Mouse (Mus musculus): Measurements from ENCODE around the gene Mgat4c.

DNA sequence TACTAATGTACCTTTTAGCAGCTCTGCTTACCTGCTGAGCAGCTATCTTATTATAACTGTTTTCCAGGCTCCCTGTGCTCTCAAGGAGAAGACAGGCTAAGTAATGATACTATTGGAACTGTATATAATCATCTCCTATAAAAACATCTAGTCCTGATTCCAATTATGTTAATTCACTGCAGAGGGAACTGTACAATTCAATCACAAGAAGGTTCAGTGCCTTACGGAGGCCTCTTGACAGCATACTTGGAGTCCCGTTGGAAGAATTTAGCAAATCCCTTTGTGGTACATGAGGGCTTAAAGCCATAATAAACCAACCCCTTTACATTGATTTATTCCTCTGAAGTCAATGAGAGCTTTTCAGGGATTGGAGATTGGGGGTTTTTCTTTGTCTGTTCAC lies 174.8 kb downstream of the Mgat4c start:
- TF ChIP-seq MAX (IDR thresholded peaks at IDR 0.05; ENCODE audit: low read depth) (no peak), POLR2A (IDR thresholded peaks at IDR 0.05; ENCODE audit: insufficient read length, low read depth) (no peak), USF1 (IDR thresholded peaks at IDR 0.05; ENCODE audit: low read depth) (no peak), E2F4 (IDR thresholded peaks at IDR 0.05; ENCODE audit: insufficient read depth) (no peak), TCF12 (IDR thresholded peaks at IDR 0.05; ENCODE audit: insufficient read depth, poor library complexity, severe bottlenecking) (no peak), CEBPB (IDR thresholded peaks at IDR 0.05; ENCODE audit: insufficient read depth, poor library complexity, severe bottlenecking) (no peak), POLR2AphosphoS2 (IDR thresholded peaks at IDR 0.05; ENCODE audit: insufficient read length, low read depth) (no peak), MYOD1 (IDR thresholded peaks at IDR 0.05; ENCODE audit: control insufficient read depth in 1 of 3, insufficient read length in 2 of 3, low read depth in 2 of 3) (no peak), MYOG (IDR thresholded peaks at IDR 0.05; ENCODE audit: control insufficient read depth in 1 of 3, insufficient read depth in 1 of 3, insufficient read length in 2 of 3, low read depth in 2 of 3) (no peak), SRF (IDR thresholded peaks at IDR 0.05; ENCODE audit: control insufficient read depth, insufficient read length, low read depth) (no peak), TCF3 (IDR thresholded peaks at IDR 0.05; ENCODE audit: insufficient read length, low read depth) (no peak)

Data from myocyte (in vitro differentiated cells).